Mouse (Mus musculus) frontal cortex, postnatal 10 days (tissue): Measurements from ENCODE around the gene Tmem164.

Source experiments
- DNase-seq, 2 experiments: peaks; one replicate each; pipeline ENCODE4 v3.0.0; 2022; ENCODE audit warnings: low spot score in 2 of 2, mixed read lengths in 1 of 2

Tmem164 gene

DNA sequence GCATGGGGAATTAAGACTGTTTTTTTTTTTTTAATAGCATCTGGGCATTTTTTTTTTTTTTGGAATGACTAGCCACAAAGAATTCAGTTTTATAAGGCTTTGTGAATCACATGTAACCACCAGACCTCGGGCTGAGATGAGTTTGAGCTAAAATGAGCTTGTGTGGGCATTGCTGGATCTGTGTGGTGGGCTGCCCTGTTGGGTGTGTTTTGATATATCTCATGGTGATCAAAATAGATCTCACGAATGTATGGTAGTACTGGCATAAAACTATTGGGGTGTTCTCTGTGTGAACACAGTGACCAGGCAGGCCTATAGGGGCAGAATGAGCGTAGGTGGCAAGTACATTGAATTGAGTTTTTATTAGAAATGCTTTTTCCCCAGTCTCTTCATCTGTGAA, 67.4 kb downstream of the Tmem164 start:
- no peak for DNase-seq

DNA sequence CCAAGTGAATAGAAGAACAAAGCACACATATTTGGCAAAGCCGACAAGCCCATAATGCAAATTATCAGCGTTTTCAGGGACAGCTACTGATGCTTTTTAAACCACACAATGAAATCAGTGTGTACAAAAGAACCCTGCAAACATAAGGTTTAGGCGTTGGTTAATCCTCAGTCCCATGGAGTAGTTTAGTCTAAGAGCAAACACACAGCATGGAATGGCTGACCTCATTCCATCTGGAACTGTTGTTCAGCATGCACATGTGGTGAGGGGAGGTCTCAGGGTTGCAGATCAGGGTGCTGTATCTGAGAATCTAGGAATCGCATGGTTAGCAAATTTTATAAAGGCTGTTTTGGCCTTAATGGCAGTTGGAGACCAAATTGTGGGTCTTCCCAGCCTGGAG, 69.6 kb downstream of the Tmem164 start:
- no peak for DNase-seq

DNA sequence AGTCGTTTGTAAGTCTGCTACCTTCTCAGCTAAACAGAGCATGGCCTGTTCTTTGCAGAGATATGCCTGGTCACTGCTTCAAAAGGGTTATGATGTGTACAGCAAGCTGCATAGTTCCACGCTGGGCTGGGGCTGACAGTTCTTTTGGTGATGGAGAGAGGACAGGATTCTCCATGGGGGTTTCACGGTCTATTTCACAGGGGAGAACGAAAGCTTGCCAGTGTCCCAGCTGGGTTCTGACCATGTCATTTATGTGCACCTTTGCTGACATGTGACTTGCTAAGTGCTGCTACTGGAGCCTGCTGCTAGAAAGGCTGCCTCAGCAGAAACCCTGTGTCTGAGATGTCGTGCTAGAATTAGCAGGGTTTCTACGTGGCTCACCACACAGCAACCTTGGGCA, 74.3 kb downstream of the Tmem164 start:
- no peak for DNase-seq

DNA sequence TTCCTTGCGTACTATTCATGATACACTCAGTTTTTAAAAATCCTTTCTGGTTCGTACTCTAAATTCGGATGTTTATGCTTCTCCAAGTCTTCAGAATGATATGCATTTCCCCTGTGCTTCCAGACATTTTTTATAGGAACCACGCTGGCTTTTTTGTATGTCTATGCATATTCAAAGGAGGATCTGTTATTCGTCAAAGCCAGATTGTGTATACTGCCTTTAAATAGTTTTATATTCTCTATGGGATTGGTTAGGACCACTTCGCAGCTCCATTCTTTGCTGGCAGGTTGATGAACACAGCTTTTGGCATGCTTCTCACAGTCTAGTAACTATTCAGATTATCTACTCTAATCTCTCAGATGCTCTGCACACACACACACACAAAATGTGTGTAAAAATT, 79.2 kb downstream of the Tmem164 start:
- DNase-seq = no peak

DNA sequence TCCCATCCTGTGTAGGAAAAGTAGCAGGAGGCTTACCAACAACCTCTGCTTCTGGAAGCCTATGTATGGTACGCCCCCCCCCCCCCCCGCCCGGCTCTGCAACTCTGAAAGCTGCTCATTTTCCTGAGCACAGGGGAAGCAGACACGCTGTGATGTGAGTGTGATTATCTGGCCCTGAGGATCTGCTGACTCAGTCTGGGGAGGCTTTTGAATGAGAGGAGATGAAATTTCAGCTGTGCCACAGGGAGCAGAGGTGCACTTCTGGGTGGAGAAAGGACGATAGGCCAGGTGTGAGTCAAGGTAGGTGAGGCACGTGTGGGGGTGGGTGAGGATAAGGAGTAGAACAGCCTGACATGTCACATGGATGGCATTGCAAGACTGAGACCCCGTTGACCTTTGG, 82.1 kb downstream of the Tmem164 start:
- DNase-seq = no peak

DNA sequence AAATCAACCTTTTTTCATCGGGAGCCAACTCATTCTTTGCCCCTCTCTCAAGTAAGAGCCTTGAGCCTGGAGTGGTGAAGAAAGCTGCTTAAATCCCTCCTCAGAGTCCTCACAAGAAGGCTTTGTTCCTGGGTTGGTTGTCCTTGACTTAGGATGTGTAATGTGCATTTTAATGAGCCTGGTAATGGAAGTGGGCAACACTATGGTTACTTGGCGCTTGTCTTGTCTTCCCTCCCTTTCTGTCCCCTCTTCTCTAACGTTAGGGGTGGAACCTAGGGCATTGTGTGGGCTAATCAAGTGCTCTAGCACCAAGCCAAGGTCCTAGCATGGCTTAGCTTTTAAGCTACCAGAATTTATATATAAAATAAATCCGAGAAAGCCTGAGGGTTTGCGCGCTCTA, 88.5 kb downstream of the Tmem164 start:
- DNase-seq = no peak

DNA sequence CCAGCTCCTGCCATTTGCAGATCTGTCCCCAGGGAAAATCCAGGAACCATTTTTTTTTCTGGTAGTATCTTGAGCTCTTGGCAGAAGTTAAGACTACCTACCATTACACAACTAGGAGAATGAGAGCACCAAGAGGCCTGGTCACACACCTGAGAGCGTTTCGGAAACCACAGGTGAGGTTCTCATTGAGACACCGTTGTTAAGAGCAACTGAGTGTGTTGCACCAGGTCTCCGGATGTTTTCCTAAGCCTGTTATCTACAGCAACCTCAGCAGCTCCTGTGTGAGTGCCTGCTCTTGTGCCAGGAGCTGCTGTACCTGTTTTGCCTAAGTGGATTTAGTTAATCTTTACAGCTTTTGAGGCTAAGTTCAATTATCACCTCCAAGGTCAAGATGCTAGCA, 92.5 kb downstream of the Tmem164 start:
- DNase-seq = no peak

DNA sequence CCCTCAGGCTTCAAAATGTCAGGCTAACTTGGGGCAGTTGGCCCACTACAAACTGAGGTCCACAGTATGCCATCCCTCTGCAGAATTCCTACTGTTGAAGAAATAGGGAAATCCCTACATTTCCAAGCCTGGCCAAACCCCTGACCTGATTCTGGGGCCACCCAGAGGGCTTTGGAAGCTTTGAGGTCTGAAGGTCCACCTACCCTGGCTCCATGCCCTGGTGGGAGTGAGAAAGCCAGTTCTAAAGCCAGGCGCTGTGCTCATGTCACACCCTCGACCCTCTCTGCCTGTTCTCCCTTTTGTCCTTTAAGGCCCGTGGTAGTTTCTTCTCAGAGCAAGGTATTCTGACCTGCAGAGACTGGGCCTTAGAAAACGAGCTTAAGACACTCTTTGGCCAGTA, 94.9 kb downstream of the Tmem164 start:
- no peak for DNase-seq

DNA sequence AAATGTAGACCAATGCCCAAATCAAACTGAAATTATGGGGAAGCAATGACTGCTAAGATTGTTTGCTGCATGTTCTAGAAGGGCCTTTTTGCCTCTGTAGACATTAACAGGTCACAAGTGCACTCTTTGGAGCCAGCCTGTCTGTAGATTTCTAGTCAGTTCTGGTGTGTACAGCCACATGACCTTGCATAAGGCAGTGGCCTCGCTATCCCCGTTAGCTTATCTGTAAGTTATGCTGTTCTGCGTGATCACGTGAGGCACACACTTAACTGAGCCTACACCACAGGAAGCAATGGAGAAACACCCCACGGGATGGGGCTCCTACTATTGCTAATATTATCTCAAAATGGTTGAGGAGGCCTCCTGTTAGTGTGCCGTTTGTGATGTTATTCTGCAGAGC, 97.4 kb downstream of the Tmem164 start:
- DNase-seq = no peak

DNA sequence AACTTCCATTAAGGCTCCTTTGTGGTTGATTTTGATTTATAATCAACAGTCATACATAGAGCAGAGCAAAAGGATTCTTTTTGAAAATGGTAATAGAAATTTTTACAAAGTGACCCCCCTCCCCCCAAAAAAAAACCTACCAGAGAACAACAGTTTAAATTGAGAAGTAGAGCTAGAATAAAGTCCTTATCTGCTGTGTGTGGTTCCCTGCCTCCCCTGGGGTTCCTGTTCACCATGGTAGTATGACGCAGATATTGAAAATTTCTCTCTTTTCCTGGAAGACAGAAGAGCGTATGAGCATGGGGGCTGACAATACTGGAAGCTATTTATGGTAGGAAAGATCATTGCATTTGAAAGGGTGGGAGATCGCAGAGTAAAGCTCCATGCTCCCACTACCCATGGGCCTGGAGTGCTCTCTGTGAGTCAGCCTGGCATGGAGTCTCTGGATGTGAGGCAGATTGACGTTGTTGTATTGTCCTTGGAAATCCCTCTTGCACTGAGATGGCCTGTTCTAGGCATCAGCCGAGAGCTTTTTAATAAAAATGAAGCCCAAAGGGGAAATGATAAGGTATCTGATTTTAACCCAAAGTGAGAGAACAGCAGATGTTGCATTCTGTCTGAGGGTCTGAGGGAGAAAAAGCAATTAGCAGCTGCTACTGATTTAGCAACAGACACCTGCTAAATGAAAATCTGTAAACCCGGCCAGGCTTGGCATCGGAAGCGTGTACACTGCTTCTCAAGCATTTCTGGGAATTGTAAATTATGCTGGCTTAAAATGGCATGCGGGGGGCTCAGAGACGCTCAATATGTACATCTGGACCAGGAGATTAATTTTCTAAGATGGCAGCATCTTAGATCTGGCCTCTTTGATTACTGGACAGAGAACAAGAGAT, 105.2 kb downstream of the Tmem164 start:
- no peak for DNase-seq

DNA sequence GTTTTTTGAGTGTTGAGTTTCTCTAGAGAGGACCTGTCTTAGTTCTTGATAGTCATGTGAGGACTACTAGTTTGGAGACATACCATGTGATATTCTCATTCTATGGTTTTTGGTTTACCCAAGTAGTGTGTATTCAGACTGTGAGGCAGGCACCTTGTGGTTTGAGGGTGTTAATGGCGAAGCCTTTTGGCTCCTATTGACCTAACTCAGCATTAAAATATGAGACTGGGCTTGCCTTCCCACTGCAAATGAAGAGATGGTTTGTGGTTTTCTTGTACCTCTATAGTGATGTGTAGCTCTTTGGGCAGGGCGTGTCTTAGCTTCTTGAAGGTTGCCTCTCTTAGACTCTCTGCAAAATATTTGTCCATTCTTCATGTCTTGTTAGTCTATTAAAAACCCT, 111.0 kb downstream of the Tmem164 start:
- no peak for DNase-seq

DNA sequence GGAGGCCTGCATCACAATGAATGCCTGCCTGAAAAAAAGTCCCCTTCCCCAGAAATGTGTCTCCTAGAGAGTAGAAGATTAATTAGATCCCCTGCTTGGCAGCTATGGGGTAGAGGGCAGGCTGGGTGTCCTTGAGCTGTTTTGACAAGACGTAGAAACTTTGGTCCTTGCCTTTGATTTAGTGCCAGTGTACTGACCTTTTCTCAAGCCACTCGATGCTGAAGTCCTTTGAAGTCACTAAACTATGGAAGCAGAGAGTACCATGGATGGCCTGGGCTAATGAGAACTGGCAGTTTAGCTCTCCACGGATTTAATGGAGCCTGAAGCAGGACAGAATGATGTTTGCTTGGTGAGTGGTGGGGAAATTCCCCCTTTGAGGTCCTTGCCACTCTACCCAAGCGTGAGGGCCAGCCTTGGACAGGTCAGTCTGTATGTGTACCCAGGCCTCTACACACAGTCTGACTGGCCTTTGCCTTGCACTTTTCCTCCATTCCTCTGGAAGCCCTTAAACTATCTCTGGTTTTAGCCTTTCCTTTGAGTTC, 112.9 kb downstream of the Tmem164 start:
- no peak for DNase-seq

DNA sequence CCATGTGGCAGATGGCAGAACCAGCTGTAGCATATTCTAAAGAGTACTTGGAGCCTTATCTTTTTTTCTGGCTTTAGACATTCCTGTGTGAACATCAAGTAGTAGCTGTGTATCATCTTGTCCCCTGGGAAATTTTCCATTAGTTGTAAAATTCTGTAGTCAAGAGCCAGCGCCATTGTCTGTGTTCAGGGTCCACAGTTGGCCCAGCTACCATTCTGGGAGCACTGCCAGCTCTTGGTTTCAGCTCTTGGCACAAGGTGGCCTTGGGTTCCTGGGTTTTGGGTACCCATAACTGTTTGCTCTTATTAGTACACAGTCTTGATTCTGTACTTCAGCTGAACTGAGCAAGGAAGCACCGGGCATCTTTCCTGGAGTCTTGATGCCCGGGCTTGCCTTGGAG, 123.4 kb downstream of the Tmem164 start:
- DNase-seq = peak; percentile 19 to 36

DNA sequence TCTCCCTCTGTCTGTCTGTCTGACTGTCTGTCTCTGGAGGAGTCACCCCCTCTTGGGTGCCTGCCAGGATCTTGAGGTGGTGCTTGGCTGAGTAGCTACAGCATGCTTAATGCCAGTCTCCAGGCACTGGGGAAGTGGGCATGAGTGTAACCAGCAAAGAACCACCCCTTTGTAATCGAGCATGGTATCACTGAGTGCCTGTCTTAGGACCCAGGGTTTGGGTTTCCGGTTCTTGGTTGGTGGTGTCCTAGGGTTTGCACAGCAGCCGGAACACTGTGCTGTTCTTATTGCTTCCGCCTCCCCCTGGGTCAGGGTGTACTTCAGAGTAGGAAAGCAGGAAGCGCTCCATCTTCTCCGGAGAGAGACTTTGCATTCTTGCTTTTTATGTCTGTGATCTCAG, 124.9 kb downstream of the Tmem164 start:
- DNase-seq = no peak

DNA sequence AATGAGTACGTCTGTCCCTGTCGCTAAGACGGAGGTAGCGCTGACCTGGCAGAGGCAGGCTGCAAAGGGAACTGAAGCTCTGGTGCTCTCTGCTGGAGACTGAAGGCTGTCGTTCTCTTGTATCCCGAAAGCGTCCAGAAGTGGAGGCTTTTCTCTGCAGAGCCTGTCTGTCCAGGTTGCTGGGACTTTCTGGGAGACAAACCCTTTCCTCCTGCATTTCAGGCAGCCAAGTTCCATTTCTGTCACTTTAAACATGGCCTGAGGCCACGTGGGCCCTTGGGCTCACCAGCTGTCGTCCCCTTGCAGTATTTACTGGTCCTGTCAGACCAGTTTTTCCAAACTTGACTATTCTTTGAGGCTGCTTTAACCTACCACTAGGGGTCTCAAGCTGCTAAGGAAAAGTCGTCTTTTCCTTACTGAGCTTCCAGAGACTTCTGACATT, 125.4 kb downstream of the Tmem164 start:
- DNase-seq = no peak

DNA sequence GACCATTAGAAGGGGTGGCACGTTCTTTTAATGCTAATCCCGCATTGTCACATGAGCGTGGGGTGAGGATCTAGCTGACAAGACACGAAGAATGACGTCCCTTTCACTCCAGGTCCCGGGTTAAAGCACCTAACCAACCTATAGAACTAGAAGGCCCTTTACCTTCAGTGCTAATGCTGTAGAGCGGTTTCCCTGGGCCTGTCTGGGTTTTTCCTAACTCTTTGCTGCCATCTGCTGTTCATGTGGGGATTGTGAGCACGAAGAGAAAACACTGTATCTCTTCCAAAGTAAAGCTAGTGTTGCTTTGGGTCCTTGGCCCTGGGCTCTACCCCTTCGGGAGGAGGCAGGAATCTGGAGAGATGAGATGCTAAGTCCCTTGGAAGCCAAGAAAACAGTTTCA, 127.2 kb downstream of the Tmem164 start:
- DNase-seq = peak in 1 of 2 experiments; percentile 37

DNA sequence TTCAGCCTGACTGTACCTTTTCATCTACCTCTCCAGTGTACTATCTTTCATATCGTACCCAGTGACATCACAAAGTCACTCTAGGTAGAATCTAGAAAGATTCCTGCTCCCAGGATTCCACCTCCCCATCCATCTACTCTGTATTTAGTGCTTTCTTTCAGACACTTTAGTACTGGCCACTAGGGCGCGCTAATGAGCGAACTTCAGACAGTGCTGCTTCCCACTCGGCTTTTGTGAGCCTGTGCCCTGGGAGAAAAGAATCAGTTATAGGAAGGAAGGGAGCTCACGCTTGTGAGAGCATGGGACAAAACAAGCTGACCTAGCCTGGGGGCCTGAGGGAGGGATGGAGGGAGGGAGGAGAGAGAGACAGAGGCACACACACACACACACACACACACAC, 131.9 kb downstream of the Tmem164 start:
- DNase-seq = no peak

DNA sequence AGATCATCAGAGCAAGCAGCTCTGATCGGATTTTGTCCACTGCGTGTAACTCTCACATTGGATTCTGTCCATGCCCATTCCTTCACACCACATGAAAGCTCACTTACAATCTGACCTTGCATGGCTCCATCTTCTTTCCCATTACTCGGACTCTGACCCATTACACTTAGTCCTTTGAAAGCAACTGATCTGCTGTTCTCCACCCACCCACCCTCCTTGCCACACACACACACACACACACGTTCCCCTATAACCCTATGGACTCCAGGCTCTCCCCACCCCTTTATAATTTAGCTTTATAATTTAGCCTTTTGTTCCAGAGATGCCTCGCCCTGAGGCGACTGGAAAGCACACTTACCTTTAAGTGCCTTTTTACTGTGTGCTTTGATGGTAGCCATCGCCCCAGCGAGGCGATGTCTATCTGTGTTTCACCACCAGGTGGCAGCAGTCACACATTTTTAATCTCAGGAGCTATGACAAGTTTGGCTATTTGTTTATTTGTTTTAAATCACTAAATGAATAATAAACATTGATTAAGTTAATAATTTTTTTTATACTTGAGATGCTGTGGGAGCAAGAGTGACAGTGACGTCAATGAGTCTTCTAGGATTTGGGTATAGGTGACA, 137.0 kb downstream of the Tmem164 start:
- DNase-seq = peak; percentile 8 to 19

DNA sequence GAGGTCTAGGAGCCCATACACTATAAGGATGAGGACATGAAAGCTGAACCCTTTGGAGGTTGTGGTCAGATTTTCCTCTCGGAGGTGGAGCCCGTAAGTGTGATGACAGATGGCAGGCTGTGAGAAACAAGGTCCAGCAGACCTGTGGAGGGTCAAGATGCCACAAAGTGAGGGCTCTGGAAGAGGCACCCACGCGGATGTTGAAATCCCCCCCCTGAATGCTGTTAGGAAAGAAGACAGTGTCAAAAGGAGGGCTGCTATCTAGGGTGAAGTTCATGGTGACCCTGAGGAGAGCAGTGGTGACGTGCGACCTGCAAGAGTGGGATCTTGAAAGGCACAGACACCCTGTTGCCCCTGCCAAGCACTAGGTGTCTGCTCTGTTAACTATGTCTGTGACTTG, 140.0 kb downstream of the Tmem164 start:
- DNase-seq = no peak

DNA sequence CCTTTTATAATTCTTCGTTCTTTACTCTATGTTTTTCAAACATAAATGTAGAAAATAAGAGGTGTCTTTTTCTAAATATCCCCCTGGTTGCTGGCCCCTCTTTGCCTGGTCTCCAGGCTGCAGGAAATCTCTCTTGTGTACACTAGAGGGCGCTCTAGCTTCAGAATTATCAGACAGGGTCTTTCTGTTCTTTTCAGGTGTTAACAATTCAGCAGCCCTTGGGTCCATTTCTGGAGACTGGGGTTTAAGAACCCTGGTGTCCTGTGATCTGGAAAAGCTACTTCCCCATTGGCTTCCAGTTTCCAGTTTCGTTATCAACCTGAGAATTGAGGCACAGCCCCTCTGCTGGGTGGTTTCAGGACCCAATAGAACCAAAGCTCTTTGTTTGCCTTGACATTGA, 140.6 kb downstream of the Tmem164 start:
- no peak for DNase-seq

DNA sequence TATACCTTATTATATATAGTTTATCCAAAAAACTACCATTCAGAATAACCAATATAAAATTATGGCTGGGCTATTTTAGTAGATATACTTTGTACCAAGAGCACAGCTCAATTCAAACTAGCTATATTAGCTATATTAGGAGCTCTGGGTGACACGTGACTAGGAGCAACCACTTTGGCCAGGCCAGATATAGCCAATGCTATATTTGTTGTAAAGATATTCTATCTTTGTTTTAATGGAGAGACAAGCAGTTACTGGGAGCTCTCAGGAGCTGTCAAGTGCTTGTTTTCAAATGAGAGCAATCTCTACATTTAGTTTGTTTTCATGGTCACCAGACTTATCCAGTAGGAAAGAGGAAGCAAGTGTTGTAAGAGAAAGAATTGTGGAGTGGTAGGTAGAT, 144.1 kb downstream of the Tmem164 start:
- no peak for DNase-seq

DNA sequence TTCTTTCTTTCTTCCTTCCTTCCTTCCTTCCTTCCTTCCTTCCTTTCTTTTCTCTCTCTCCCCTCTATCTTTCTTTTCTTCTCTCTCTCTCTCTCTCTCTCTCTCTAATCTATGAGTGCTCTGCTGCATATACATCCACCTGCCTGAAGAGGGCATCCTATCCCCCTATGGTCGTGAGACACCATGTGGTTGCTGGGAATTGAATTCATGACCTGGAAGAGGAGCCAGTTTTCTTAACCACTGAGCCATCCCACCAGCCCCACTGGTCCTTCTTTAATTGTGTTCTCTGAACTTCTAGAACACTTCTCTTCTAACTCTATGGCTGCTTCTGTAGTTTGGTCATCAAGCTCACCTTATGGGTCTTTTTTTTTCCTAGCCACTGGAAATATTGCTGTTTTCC, 146.4 kb downstream of the Tmem164 start:
- DNase-seq = no peak
